Comparison of ENCODE assay signal across 26 mouse cellular contexts in genomic region chr5:23497920-23498319, GRCm38 (mm10).
DNase-seq lines count a peak whose midpoint lies in the region; TF ChIP-seq lines count a peak whose summit lies in the region.
"Had no signal": no experiment of that assay in that cellular context is flagged by ENCODE, and none has a peak within 500 bp of the region (broad histone marks: within the 10 kb centered on the region; RNA-seq: fewer than 3 reads in every experiment).

No protein-coding gene starts in this region.

- TF ChIP-seq CTCF in layer of hippocampus, adult 2 months (conservative IDR thresholded peaks at IDR 0.05): no peak

- peak overlapping the region; percentile 56 for H3K27ac ChIP-seq in layer of hippocampus, adult 2 months
- H3K27ac ChIP-seq: embryonic facial prominence, embryonic 10.5 days; embryonic facial prominence, embryonic 13.5 days; forebrain, embryonic 12.5 days; forebrain, embryonic 15.5 days; gastrocnemius, adult 2 months; heart, embryonic 13.5 days; hindbrain, embryonic 10.5 days; hindbrain, embryonic 15.5 days had no signal

- peak; percentile 85 for DNase-seq in heart, adult 11 months
- no peak for DNase-seq in heart, postnatal 4 days
- no peak for DNase-seq in layer of hippocampus, adult 2 months (ENCODE audit: low spot score in 2 of 2)
- DNase-seq in layer of hippocampus, postnatal 36 days: no peak
- DNase-seq in ES-CJ7 (ENCODE audit: low read depth, low spot score): peak; percentile 14
- DNase-seq in brain, adult 2 months (ENCODE audit: low read depth, low spot score): peak; percentile 73
- no peak for DNase-seq in kidney, postnatal 36 days
- DNase-seq: adrenal gland, adult 8-10 months; adrenal gland, postnatal 25 days; B cell, adult 2 months; cerebellum, adult 11 months; cerebellum, adult 2 months; cerebellum, adult 9-11 months; cerebellum, postnatal 36 days; embryo, embryonic 11 days; gastrocnemius, adult 2 months; gastrocnemius, postnatal 14 days; heart, adult 18-20 months had no signal

- no peak overlapping the region for H3K4me3 ChIP-seq in layer of hippocampus, adult 2 months
- H3K4me3 ChIP-seq: embryonic facial prominence, embryonic 10.5 days; embryonic facial prominence, embryonic 13.5 days; erythroblast, embryonic 14.5 days; forebrain, embryonic 12.5 days; forebrain, embryonic 15.5 days; gastrocnemius, adult 2 months; heart, embryonic 13.5 days; hindbrain, embryonic 10.5 days; hindbrain, embryonic 15.5 days had no signal

Comparison
In these comparisons a context has a peak if more than half of its experiments do, and no peak if none do; other contexts are left out.
1. DNase-seq: peak in heart, adult 11 months (single experiment), ES-CJ7 (single experiment) and brain, adult 2 months (single experiment); none in heart, postnatal 4 days (single experiment), layer of hippocampus, adult 2 months (0 of 2), layer of hippocampus, postnatal 36 days (0 of 2) and kidney, postnatal 36 days (0 of 2).